Mouse (Mus musculus): ENCODE measurements around the gene Bpifa6.

DNA sequence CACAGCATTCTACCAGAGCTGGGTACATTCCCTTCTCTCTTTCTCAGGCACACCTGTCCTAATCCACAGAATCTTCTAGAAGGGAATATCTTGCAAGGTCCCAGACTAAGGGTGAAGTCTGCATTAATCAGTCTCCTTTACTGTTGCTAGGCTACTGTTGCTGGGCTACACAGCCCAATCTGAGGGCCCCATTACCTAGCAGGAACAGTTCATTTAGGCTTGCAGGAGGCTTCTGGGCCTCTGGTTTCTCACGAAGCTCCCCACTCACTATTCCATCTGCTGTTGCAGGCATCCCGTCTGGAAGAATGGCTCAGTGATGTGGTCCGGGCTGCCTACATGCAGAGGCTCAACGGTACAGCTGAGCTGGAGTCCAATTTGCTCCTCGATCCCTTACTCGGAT is 43.6 kb upstream of the Bpifa6 start:
- TF ChIP-seq CHD2 (IDR thresholded peaks at IDR 0.05; ENCODE audit: low read depth, low read length) (no peak), ZC3H11A (IDR thresholded peaks at IDR 0.05; ENCODE audit: borderline replicate concordance, low read depth, low read length) (no peak), ZNF384 (IDR thresholded peaks at IDR 0.05; ENCODE audit: low read depth, low read length) (no peak), MAFK (IDR thresholded peaks at IDR 0.05; ENCODE audit: insufficient read depth, low read depth, low read length) (no peak)
